Mouse (Mus musculus) lung, embryonic 16.5 days (tissue): ENCODE measurements at regions not wholly inside any gene's neighbourhood (a gene's known extent, or its start where the extent isn't known, plus 50 kb on each side); places are given as distances from the start of the nearest gene placed in this dataset.

ENCODE experiments used
- ATAC-seq: fragments of 200-750 bp; cut with Nextera tagmentation; 2 replicates; pipeline ENCODE4 v1.8.0; 2017; ENCODE audit warnings: low read depth, mild to moderate bottlenecking, moderate library complexity
- H3K27ac ChIP-seq: fragments of 300-500 bp; sonication (generic); 2 replicates; pipeline ENCODE4 v1.5.1; 2014; ENCODE audit warnings: mild to moderate bottlenecking, control low read depth, low read length
- H3K27me3 ChIP-seq: fragments of 300-500 bp; sonication (generic); 2 replicates; pipeline ENCODE4 v1.6.1; 2014; ENCODE audit warnings: low read depth, low read length, mixed read lengths; ENCODE audit not compliant: control insufficient read depth, insufficient read depth
- H3K36me3 ChIP-seq: fragments of 300-500 bp; sonication (generic); 2 replicates; pipeline ENCODE4 v1.6.1; 2014; ENCODE audit warnings: low read length; ENCODE audit not compliant: control insufficient read depth, insufficient read depth
- H3K4me1 ChIP-seq: fragments of 300-500 bp; sonication (generic); replicated peaks from 2 replicates; pipeline ENCODE4 v1.6.1; 2014; ENCODE audit warnings: low read length, mixed read lengths; ENCODE audit not compliant: control insufficient read depth, insufficient read depth
- H3K4me2 ChIP-seq: fragments of 300-500 bp; sonication (generic); 2 replicates; pipeline ENCODE4 v1.6.1; 2014; ENCODE audit warnings: low read depth, low read length, control low read depth
- H3K4me3 ChIP-seq: fragments of 300-500 bp; sonication (generic); 2 replicates; pipeline ENCODE4 v1.5.1; 2014; ENCODE audit warnings: mild to moderate bottlenecking, low read length, control low read depth
- H3K9ac ChIP-seq: fragments of 300-500 bp; sonication (generic); 2 replicates; pipeline ENCODE4 v1.6.1; 2014; ENCODE audit warnings: low read length, control low read depth
- H3K9me3 ChIP-seq: fragments of 300-500 bp; sonication (generic); 2 replicates; pipeline ENCODE4 v1.6.1; 2016; ENCODE audit warnings: low read length; ENCODE audit not compliant: control insufficient read depth
- WGBS: fragments of 180-500 bp; shearing (Covaris S2); extraction: QIAGEN DNeasy Blood & Tissue Kit; methylation state at CpG from one replicate; pipeline ENCODE4 v1.1.7; 2014; 5-methylcytosine and 5-hydroxymethylcytosine counted together

DNA sequence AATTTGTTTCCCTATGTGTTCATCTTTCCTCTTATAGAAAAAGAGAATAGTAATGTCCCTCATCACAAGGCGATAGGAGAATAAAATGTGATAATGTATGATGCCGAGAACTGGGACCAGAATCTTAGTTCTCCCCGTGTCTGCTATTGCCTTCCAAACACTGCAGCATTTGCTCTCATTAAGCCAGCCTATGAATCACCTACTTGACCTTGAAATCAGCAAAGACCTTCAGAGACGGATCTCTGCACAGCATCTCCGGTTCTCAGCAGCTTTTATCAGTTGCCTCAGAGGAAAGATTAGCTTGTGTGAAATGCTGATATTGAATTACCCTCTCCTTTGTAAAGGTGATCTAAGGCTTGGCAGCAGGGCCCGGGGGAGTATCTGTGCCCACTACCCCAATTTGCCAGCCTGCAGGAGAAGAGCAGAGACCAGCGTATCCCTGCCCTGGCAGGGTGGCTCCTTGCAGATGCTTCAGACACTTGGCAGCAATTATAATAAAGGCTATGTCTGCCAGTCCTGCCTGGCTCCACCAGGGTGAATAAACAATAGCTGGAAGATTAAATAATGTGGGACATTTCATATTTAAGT, 104.0 kb upstream of the Fer start:
- Histone ChIP-seq H3K9me3 (peaks cover 3% of the 10 kb centered on the region), H3K4me2 (no peak overlapping the region), H3K27ac (no peak overlapping the region), H3K4me1 (no peaks in the 10 kb centered on the region), H3K36me3 (no peaks in the 10 kb centered on the region), H3K9ac (no peak overlapping the region), H3K27me3 (no peaks in the 10 kb centered on the region), H3K4me3 (no peak overlapping the region)
- 65% methylated on average over 7 of the region's 7 CpGs for WGBS
- ATAC-seq = no peak

- no peaks in the 10 kb centered on the region for H3K27me3 ChIP-seq
- WGBS = 82% methylated on average over 5 of the region's 5 CpGs
- H3K4me2 ChIP-seq = no peak overlapping the region
- no peak overlapping the region for H3K27ac ChIP-seq
- ATAC-seq = no peak
- H3K9ac ChIP-seq = no peak overlapping the region
- no peak overlapping the region for H3K4me3 ChIP-seq
- no peaks in the 10 kb centered on the region for H3K4me1 ChIP-seq
- H3K9me3 ChIP-seq = peaks cover 3% of the 10 kb centered on the region
- H3K36me3 ChIP-seq = no peaks in the 10 kb centered on the region
These were observed 101.8 kb upstream of the Fer start for GRCm38 (mm10) chr17:63761058-63761457.

GRCm38 (mm10) chr17:63771111-63771510, 91.8 kb upstream of the Fer start:
- Histone ChIP-seq H3K4me3 (no peak overlapping the region), H3K36me3 (no peaks in the 10 kb centered on the region), H3K4me1 (no peaks in the 10 kb centered on the region), H3K9ac (no peak overlapping the region), H3K27ac (no peak overlapping the region), H3K4me2 (no peak overlapping the region), H3K27me3 (no peaks in the 10 kb centered on the region), H3K9me3 (no peaks in the 10 kb centered on the region)
- no peak for ATAC-seq
- WGBS = 82% methylated on average over 6 of the region's 6 CpGs

DNA sequence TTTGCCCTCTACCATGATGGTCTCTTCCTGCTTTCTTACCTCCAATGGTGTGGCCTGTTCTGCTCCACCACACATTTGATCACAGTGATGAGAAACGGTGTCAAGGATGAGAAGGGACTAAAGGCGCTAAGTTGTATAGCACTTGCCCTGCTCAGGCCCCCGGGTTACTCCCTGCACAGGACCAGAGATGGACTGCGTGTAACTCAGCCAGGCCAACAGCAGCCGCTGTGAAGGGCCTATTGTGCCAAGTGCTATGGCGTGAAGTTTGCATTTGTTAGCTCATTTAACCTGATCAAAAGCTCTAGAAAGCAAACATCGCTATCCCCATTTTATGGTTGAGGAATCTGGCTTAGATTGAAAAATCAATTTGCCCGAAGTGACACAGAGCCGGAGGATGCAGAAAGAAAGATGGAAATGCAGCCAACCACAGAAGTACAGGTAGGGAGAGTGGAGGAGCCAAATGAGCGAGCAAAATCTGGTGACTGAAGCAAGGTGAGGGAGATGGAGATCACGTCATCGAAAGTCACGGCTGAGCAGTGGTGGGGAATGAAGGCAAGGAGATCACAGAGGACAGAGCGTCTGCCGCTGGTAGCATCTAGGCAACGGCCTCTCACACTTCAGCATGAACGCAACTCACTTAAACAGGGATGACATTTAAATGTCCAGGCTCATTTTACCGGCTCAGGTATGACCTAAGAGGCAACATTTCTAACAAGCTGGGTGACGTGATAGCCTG, 78.3 kb upstream of the Fer start:
- Histone ChIP-seq H3K9ac (no peak overlapping the region), H3K4me3 (no peak overlapping the region), H3K27me3 (no peaks in the 10 kb centered on the region), H3K4me1 (no peaks in the 10 kb centered on the region), H3K4me2 (no peak overlapping the region), H3K27ac (no peak overlapping the region), H3K9me3 (no peaks in the 10 kb centered on the region), H3K36me3 (no peaks in the 10 kb centered on the region)
- WGBS = 81% methylated on average over 19 of the region's 19 CpGs
- no peak for ATAC-seq

DNA sequence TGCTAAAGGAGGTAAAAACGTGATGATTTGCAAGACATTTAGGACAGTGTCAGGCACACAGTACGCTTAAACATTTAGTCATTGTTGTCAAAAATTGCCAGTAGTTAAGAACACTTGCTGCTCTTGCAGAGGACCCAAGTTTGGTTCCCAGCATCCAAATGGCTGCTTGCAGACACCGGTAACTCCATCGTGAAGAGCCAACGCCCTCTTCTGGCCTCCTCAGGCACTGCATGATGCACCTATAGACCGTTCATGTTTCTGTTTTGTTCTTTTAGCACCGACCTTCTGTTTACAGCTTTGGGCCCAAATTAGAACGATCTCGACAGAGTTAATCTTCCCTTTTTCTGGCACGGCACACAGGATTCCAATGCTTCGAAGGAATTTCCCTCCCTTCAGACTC, 76.4 kb upstream of the Fer start:
- Histone ChIP-seq H3K4me2 (no peak overlapping the region), H3K36me3 (no peaks in the 10 kb centered on the region), H3K27me3 (no peaks in the 10 kb centered on the region), H3K4me3 (no peak overlapping the region), H3K4me1 (no peaks in the 10 kb centered on the region), H3K9me3 (no peaks in the 10 kb centered on the region), H3K27ac (no peak overlapping the region), H3K9ac (no peak overlapping the region)
- 70% methylated on average over 11 of the region's 11 CpGs for WGBS
- no peak for ATAC-seq

GRCm38 (mm10) chr17:63794352-63794751, 68.5 kb upstream of the Fer start:
- no peaks in the 10 kb centered on the region for H3K4me1 ChIP-seq
- H3K9ac ChIP-seq = no peak overlapping the region
- no peak overlapping the region for H3K4me2 ChIP-seq
- no peak overlapping the region for H3K4me3 ChIP-seq
- H3K27ac ChIP-seq = no peak overlapping the region
- no peak for ATAC-seq
- H3K9me3 ChIP-seq = no peaks in the 10 kb centered on the region
- no peaks in the 10 kb centered on the region for H3K36me3 ChIP-seq
- H3K27me3 ChIP-seq = no peaks in the 10 kb centered on the region
- WGBS = 80% methylated on average over 6 of the region's 6 CpGs

- no peak for ATAC-seq
- no peak overlapping the region for H3K4me3 ChIP-seq
- H3K9me3 ChIP-seq = no peaks in the 10 kb centered on the region
- H3K4me2 ChIP-seq = no peak overlapping the region
- no peaks in the 10 kb centered on the region for H3K36me3 ChIP-seq
- WGBS = 87% methylated on average over 6 of the region's 6 CpGs
- H3K9ac ChIP-seq = no peak overlapping the region
- no peaks in the 10 kb centered on the region for H3K27me3 ChIP-seq
- H3K27ac ChIP-seq = no peak overlapping the region
- no peaks in the 10 kb centered on the region for H3K4me1 ChIP-seq
These were observed 64.5 kb upstream of the Fer start for GRCm38 (mm10) chr17:63798381-63798780.

DNA sequence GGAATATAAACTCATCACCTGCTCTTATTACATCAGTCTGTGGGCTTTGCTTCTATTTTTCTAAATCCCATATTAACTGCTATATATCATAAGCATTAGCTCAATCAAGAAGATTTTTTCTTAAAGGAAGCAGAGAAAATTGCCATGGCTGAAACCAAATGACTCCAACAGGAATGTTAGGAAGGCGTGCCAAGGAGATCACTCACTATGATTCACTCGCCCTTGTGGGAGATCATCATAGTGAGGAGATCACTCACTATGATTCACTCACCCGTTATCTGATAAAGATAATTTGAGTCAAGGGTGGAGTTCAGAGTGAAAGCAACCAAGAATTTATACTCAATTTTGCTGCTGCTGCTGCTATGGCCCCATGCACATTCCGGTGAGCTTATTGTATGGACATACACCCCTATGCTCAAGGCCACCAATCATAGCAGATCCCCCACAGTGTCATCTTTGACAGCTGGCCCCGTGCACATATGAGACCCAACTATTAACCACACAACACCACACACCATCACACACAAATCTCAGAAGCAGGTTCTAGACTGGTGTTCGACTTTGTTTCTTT, 63.8 kb upstream of the Fer start:
- Histone ChIP-seq H3K4me3 (no peak overlapping the region), H3K27ac (no peak overlapping the region), H3K4me1 (no peaks in the 10 kb centered on the region), H3K9ac (no peak overlapping the region), H3K36me3 (no peaks in the 10 kb centered on the region), H3K9me3 (no peaks in the 10 kb centered on the region), H3K27me3 (no peaks in the 10 kb centered on the region), H3K4me2 (no peak overlapping the region)
- 82% methylated on average over 6 of the region's 6 CpGs for WGBS
- no peak for ATAC-seq

DNA sequence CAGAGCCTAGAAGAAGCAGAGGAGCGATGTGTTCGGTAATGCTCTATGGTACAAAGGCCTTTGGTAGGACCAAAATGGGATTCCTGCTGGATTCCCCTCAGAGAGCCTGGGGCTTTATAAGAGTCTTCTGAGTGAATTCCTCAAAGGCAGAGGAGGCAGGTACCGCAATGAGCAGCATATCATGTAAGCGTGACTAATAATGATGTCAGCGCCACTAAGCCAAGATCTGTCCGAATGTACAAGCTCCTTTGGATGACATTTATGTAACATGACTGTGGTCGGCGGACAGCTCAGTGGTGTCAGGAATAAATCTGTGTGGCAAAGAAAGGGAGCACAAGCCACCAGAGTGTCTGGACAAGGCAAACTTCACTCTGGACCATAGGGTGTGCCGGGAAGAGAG, 61.5 kb upstream of the Fer start:
- WGBS = 89% methylated on average over 9 of the region's 9 CpGs
- H3K4me1 ChIP-seq = no peaks in the 10 kb centered on the region
- no peaks in the 10 kb centered on the region for H3K27me3 ChIP-seq
- no peaks in the 10 kb centered on the region for H3K36me3 ChIP-seq
- no peak overlapping the region for H3K9ac ChIP-seq
- no peak overlapping the region for H3K27ac ChIP-seq
- ATAC-seq = no peak
- H3K4me2 ChIP-seq = no peak overlapping the region
- H3K9me3 ChIP-seq = no peaks in the 10 kb centered on the region
- H3K4me3 ChIP-seq = no peak overlapping the region
